Mouse (Mus musculus) urinary bladder, adult 2 months (tissue): Measurements from ENCODE around the gene Gm5797. TPM values are rescaled to one million over a fixed set of nuclear protein-coding genes. Genes with fewer than 3 reads are reported as not detected.
"Not testable (repeated sequence)": the region's sequence is repeated elsewhere in the genome, so short reads cannot be mapped to it uniquely, and the experiment has no call there.

Source experiments
- DNase-seq: peaks from one replicate; pipeline ENCODE4 v3.0.0; 2022; ENCODE audit warnings: low spot score
- polyA plus RNA-seq: library from polyadenylated mRNA; depleted of rRNA; stranded (reverse); fragments of >200 nt; gene quantifications from 2 replicates; pipeline ENCODE4 v1.2.3, GENCODE M21; 2012; rRNA removed

Gene Gm5797
- not detected in 2 replicates for polyA plus RNA-seq

DNA sequence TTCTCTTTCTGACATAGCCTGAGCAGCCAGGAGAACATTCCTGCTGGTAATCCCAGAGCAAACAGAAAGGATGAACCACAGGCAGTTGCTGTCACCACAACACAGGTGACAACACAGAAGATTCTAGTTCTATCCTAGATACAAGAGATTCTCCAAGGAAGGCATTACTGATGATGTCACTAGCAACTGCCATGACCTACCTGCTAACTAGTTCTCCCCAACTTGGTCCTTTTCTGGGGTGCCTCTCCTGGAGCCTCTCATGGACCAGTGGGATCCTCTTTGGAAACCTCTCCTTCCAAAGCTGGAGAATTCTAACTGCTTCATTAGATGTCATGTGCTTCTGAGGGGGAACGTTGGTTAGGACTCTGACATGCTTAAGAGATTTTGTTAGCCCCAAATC is at the start of gene Gm5797:
Gm5797 (minus strand) TSS at position 101 of the 400 bp plus-strand sequence.
- DNase-seq = not testable (repeated sequence)

GRCm38 (mm10) chr14:7365034-7365433 is 32.8 kb upstream of the Gm5797 start, which contains the start of gene Gm8374:
Gm8374 (minus strand) TSS chr14:7365134.
- not testable (repeated sequence) for DNase-seq

DNA sequence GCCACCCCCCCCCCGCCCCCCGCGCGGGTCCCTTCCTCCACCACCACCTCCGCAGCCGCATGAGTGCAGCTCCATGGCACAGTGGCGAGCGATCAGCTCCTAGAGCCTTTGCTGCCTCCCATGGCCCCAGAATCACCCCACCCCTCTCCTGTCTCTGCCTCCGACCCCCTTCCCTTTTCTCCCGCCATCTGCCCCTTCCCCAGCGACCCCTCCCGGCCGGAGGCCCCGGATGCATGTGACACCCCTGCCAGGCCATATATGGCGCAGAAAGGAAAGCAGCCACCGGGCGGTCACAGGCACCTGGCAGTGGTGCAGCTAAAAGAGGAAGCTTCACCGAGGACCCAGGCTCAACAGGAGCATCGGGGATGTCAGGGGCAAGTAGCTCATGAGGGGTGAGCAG is 17.1 kb downstream of the Gm5797 start:
- peak; percentile 23 for DNase-seq

DNA sequence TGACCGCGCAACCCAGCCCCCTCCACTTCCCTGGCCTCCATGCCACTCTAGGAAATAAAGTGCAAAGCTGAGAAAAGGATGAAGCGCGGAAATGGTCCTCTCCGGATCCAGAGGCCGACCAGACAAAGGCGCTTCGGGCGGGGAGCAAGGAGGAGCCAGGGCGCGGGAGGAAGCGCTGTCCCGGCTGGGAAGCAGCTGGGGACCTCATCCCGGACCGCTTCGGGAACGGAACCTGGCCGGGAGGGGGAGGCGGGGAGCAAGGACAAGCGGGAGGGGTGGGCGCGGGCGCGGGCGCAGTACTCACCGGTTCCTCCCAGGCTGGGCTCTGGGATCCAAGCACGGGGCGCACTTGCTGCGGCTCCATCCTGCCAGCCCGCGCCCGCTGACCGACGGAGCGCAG is 17.5 kb downstream of the Gm5797 start, which contains the start of gene Gm3739:
Gm3739 (minus strand) TSS at position 389 of the 400 bp plus-strand sequence.
- peak; percentile 25 for DNase-seq

Other genes starting within 250 kb of the Gm5797 start
- gene Gm3696, start 231.8 kb downstream of the Gm5797 start, polyA plus RNA-seq = 4.1 and 5.7 TPM in 2 replicates
- gene Gm6676, start 207.0 kb downstream of the Gm5797 start, polyA plus RNA-seq = not detected in 2 replicates
- gene Gm3512, start 157.9 kb downstream of the Gm5797 start, polyA plus RNA-seq = 16.7 and 21.8 TPM in 2 replicates
- gene Gm16434, start 137.9 kb downstream of the Gm5797 start, polyA plus RNA-seq = not detected in 2 replicates
- not detected in 2 replicates for gene Gm3727, start 67.7 kb downstream of the Gm5797 start, polyA plus RNA-seq
- gene Gm3739, start 17.3 kb downstream of the Gm5797 start, polyA plus RNA-seq = 3.2 and 4.9 TPM in 2 replicates
- not detected in 2 replicates for gene Gm8374, start 32.7 kb upstream of the Gm5797 start, polyA plus RNA-seq
- not detected in 2 replicates for gene Gm3755, start 118.5 kb upstream of the Gm5797 start, polyA plus RNA-seq
- gene Gm3752, start 151.4 kb upstream of the Gm5797 start, polyA plus RNA-seq = 0.30 and 0.40 TPM in 2 replicates
- gene Gm3558, start 236.2 kb upstream of the Gm5797 start, polyA plus RNA-seq = 0.74 and 1.1 TPM in 2 replicates